Mouse (Mus musculus) thymus, postnatal 0 days (tissue): ENCODE results near the gene Ttc7. TPM values are rescaled to one million over a fixed set of nuclear protein-coding genes. Genes with fewer than 3 reads are reported as not detected.
A peak's percentile ranks its signal among the peaks of the same experiment; 100 is the strongest.

Experiments
- DNase-seq: peaks from one replicate; pipeline ENCODE4 v3.0.0-alpha.2; 2015; ENCODE audit warnings: low spot score
- polyA plus RNA-seq: library from polyadenylated mRNA; unstranded; fragments of >200 nt; fragmentation: Nextera tagmentation; extraction: Ambion mirVana; gene quantifications from 2 replicates; pipeline ENCODE4 v1.2.1, GENCODE M21; 2015

Ttc7 gene
- polyA plus RNA-seq, 1 experiment from 2014 or later: 33.5 TPM

DNA sequence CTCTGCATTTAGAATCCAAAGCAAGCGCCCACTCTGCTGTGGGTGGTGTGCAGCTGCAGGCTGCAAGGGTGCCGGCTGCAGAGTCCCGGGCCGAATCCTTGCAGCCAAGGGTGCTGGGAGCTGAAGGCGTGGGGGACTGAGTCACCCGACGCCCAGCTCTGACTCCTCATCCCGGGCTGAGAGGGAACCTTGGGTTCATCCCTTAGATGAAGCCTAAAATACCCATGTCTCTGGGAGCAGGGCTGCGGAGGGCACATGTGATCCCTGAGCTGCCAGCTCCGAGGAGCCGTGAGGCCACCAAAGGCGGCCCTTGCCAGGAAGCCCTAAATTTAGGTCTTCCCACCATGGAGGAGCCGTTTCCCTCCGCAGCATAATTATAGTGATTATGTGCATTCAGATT lies 52.5 kb downstream of the Ttc7 start:
- no peak for DNase-seq

- DNase-seq: no peak
Measured at GRCm38 (mm10) chr17:87335727-87336126, 53.0 kb downstream of the Ttc7 start.

GRCm38 (mm10) chr17:87336910-87337309 lies 54.2 kb downstream of the Ttc7 start:
- DNase-seq: no peak

- DNase-seq: no peak
Measured at GRCm38 (mm10) chr17:87337683-87338082, 55.0 kb downstream of the Ttc7 start.

DNA sequence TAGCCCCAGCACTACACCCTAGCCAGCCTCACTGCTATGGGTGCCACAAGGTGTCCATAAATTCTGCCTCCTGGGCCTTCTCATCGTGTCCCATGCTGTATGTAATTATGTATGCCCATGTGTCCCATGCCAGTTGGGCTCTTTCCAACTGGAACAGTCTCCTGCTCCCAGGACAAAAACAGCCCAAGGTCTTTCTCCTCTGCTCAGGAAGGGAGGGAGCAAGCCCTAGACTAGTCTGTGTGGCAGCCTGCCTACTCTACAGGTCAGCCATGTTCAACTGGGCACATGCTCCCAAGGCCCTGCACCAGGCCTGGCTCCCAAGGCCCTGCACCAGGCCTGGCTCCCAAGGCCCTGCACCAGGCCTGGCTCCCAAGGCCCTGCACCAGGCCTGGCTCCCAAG lies 56.4 kb downstream of the Ttc7 start:
- no peak for DNase-seq

DNA sequence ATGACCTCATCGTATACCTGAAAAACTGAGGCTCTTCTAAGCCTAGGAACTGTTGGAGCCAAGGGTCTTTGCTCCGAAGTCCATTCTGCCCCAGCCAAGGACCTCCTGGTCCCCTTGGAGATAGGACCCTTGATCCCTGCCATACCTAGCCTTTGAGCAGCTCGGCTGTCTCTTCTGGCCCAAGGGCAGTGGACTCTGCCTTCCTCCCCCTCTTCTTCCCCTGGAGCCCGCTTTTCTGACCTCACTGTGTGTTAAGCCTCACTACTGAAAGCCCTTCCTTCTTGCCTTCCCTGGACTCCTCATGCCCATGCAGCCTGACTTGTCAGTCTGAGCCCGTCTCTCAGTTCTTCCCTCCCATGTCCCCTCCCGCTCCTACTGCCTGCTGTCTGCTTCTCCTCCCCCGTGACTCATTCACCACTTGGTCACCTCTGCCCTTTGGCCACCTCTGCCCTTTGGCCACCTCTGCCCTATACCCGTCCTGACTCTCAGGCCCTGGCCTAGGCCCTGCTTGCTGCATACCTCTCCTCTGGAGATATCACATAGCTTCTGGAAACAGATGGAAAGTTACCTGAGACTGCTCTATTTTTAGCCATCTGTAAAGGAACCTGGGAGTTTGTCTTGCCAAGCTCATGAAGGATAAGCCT lies 60.5 kb downstream of the Ttc7 start:
- DNase-seq: no peak

DNA sequence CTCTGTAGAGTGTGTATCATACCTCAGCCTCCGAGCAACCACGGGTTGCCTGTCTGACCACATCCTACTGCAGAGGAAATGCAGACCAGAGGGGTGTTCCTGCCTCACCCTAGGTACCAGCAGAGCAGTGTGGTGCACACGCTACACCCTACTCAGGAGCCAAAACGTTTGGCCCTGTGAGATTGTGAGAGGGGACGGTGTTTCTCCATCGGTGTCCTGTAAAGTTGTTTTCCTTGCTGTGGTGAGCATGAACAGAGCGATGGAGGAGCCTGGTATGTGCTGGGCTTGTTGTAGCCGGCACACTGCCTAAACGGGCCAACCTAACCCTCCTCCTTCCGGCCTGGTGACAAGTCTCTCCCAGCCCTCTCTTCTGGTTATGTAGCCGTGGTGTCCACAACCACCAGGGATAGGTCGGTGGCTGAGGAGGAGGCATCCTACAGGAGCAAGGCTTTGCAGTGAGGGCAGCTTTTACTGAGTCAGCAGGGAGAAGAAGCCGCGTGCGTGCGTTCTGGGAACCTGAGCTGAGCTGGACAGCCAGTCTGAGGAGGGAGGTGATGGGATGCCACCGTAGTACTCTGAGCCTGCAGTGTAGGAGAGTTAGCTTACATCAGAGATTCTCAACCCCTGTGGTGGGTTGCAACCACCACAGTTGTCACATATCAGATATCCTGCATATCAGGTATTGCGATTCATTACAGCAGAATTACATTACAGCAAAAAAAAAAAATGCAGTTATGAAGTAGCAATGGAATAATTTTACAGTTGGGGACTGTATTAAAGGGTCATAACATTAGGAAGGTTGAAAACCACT lies 62.0 kb downstream of the Ttc7 start:
- peak; percentile 84 for DNase-seq

DNA sequence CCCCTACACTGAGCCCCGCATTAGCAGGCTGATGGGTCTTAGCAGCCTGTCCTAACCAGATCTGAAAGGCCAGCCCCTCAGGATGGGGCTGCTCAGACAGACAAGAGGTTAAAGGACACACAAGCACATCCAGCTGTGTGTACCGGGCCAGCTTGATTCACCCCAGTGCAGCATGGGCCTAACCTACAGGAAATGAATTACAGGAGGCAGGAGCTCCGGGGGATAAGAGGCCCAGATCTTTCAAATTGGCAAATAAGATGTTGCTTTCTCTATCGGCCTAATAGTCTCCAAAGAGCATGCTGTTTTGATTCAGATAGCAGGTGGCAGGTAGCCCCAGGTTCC lies 62.5 kb downstream of the Ttc7 start:
- DNase-seq: peak; percentile 48

DNA sequence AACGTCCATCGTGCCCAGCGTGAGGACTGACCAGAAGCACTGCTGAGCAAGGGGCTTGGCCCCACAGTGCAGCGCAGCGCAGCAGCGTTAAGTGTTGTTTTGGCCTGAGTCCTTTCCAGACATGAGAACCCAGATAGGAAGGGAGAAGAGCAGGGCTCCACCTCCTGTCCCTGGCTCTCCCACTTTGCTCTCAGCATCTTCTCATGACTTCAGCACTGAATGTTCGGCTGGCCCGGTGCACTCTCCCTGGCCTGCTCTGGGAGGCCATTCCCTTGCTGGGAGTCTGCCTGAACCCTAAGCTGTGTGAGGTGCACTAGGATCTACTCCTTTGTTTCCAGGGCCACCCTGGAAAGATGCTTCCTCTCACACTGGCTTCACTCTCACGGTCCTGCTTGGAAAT lies 65.7 kb downstream of the Ttc7 start:
- no peak for DNase-seq

GRCm38 (mm10) chr17:87349069-87349468 lies 66.4 kb downstream of the Ttc7 start:
- DNase-seq: no peak

GRCm38 (mm10) chr17:87349575-87349974 lies 66.9 kb downstream of the Ttc7 start:
- no peak for DNase-seq

DNA sequence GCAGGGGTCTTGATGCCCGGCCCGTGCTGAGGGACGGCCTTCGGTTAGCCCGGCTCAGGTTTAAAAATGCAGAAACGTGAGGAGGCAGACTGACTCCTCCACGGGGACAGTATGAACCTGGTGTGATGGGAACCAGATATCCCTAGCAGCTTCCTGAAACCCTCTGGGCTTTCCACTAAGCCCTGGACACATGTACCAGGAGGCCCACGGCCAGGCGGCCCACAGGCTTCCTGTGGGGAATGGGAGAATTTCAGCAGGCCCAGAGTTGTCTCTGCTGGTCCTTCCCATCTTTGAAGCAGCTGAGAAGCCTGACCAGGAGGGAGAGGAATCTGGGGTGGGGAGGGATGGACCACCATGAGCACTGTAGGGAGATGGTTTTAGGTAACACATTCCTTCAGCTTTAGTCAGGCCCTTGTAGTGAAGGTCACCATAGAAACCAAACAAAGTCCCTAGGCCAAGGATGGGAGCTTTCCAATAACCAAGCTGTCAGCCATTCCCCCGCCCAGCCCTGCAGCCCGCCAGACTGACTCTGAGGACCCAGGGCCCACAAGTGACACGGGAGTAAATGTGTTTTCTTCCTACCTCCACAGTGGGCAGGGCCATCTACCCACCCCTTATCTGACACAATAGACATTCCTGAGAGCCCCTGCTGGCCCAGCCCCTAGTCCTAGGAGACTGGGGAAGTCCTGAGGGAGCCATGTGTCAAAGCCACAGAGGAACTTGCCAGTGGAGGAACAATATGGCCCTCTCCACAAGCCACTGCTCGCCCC lies 68.0 kb downstream of the Ttc7 start:
- no peak for DNase-seq

GRCm38 (mm10) chr17:87351241-87352105 lies 68.8 kb downstream of the Ttc7 start:
- no peak for DNase-seq

DNA sequence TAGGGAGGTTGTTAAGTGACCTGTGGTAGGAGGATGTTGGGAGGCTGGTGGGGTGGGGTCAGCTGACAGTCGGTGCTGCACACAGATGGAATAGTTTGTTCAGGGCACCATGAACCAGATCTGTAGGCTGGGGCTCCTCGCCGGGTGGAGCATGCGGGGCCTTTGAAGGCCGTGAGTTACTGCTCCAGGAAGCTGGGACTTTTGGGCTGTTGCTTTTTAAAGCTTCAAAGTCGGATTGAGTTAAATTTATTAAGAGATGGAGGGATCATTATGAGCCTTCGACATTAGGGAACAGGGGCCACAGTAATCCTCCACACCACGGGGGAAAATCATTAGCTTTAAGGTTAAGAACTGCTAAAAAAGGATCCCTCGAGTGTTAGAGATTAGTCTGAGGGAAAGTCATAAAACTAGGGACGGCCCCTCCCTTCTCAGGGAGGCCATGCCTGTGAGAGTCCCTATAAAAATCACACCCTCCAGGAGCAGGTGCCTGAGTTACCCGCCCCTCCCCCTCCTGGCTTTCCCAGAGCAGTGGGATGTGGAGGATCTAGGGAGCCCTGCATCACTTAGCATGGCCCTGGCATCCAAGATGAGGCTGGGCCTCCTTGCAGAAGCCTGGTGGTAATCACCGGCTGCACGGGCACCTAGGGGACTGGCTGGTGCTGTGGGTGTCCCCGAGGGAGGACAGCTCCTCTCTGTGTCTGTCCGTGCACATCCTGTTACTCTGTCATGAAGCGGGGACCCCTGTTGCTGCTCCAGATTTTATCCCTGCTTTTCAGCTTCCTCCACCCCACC lies 69.6 kb downstream of the Ttc7 start:
- DNase-seq: no peak

GRCm38 (mm10) chr17:87352898-87353225 lies 70.2 kb downstream of the Ttc7 start:
- no peak for DNase-seq

DNA sequence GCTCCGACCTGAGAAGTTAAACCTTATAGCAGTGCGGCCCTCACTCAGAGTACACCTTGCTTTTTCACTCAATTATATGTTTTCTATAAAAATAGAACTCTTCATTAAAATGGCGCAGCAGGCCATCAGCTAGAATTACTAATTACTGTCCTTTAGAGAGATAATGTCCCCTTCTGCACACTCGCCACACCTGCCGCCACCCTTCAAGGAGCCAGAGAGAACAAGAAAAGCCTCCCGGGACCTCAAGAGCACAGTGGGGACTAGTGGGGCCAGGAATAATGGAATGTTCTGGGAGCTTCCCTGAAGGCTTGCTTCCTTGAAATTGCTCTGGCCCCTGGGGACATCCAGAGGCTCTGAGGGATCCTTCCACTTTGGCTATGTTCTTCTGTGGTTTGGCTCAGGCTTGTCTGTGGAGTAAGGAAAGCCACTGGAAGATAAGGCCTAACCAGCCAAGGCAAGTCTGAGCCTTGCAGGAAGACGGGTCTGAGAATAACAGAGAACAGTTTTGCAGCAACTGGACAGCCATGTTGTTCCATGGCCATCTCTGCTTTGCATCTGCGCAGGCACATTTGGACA lies 71.1 kb downstream of the Ttc7 start:
- no peak for DNase-seq

DNA sequence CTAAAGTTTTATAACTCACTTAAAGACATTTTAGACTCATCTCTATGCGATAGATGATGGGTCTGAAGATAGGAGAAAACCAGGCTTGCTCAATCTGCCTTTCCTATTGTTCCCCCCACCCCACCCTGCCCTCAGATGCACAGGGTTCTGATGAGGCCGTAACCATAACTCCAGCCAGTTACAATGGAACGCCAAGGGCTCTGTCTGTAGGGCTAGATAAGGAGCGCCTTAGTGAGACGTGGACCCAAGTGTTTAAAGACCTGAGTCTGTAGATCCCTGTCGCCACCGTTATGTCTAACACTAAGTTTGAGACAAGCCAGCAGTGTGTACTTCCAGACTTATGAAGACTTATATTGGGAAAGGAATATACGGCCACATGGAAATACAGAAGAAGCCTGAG lies 72.8 kb downstream of the Ttc7 start:
- no peak for DNase-seq

- no peak for DNase-seq
Measured at GRCm38 (mm10) chr17:87356261-87356660, 73.6 kb downstream of the Ttc7 start.

- no peak for DNase-seq
Measured at GRCm38 (mm10) chr17:87357506-87357905, 74.8 kb downstream of the Ttc7 start.

- no peak for DNase-seq
Measured at GRCm38 (mm10) chr17:87361132-87361531, 78.4 kb downstream of the Ttc7 start.
